Mouse (Mus musculus) frontal cortex, postnatal 10 days (tissue): ENCODE results near the gene Zfyve28.

Experiments used
- DNase-seq, 2 experiments: peaks; one replicate each; pipeline ENCODE4 v3.0.0; 2022; ENCODE audit warnings: low spot score in 2 of 2, mixed read lengths in 1 of 2

Gene Zfyve28

GRCm38 (mm10) chr5:34288154-34288716, at the start of gene Zfyve28, which contains the start of gene Cfap99:
Zfyve28 (minus strand) TSS chr5:34288449.
Cfap99 (plus strand) TSS chr5:34288600.
- DNase-seq: peak; percentile 94 to 95

- DNase-seq: peak; percentile 44 to 52
These were observed 48.7 kb upstream of the Zfyve28 start for GRCm38 (mm10) chr5:34336775-34337450.

GRCm38 (mm10) chr5:34336097-34336774, 48.0 kb upstream of the Zfyve28 start, which contains the start of gene Rnf4:
Rnf4 (plus strand) TSS chr5:34336289.
- peak; percentile 97 to 98 for DNase-seq

DNA sequence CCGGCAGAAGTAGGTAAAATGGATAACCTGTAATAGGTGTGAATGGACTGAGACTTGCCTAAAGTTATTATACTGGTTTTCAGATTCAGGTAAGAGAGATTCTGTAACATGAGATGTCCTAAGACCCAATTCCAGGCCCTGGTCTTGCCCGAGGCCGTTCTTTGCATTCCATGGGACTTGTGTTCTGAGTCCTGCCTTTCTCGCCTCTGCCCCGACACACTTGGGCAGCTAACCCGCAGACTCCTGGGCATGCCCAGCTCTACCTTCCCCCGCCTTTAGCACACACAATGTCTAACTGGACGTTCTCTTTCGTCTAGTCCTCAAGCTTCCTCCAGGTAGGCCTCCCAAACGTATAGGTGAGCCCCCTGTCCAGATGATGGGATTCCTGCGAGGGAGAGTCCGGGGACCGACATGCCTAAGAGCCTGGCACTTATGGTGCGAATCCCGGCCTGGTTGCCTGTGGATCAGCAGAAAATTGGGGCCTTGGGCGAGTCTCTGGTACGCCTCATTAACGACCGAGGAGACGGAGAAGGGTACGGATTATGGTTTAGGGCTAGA, 47.4 kb upstream of the Zfyve28 start:
- DNase-seq: no peak

- no peak for DNase-seq
These were observed 45.8 kb upstream of the Zfyve28 start for GRCm38 (mm10) chr5:34334081-34334480.

- DNase-seq: no peak
These were observed 41.9 kb upstream of the Zfyve28 start for GRCm38 (mm10) chr5:34330136-34330535.

DNA sequence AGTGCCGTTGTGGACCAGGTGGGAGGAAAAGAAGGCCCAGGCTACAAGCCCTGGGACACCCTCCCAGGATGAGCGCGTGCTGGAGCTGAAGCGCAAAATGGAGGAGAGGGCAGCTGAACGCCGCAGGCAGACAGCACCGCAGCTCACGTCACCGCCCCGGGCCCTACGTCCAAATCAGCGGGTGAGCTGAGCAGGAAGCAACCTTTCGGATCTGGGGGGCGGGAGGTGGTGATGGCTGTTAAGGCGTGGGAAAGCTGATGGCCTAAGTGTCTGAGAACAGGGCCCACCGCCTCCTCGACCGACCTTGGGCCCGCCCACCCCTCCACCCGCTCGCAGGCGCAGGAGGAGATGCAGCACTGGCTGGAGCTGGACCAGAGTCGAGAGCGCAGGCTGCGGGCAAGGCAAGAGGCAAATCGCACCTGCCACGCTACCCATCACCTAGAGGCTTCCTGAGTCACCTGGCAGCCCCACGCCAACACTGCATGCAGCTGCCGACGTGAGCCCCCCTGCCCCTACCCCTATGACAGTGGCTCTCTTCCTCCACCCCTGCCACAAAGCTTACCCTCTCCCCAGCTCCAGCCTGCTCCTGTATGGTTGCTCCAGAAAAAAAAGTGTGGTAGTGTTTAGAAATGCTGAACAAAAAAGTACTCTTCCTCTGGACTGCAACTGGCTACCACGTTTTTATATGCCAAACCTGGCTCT, 38.8 kb upstream of the Zfyve28 start:
- DNase-seq: peak; percentile 17 to 24

DNA sequence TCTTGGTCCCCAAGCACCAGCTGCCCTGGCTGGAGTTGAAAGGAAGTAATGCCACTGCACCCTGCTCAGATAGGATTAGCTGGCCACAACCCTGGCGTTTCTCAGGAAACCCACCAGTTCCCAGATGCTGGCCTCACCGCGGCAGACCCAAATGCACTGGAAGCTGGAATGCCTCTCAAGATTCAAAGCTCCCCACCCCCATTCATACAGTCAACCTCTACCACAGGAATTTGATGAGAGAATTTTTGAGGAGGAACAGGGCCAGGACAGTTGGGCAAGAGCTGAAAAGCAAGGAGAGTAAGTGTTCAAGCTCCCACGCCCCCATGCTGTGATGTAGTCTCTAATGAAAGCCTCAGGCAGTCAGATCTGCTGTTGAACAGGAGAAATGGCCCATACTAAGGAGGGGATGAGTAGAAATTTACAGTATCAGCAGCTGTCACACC, 38.0 kb upstream of the Zfyve28 start:
- DNase-seq: no peak

GRCm38 (mm10) chr5:34325286-34325685, 37.0 kb upstream of the Zfyve28 start:
- no peak for DNase-seq

DNA sequence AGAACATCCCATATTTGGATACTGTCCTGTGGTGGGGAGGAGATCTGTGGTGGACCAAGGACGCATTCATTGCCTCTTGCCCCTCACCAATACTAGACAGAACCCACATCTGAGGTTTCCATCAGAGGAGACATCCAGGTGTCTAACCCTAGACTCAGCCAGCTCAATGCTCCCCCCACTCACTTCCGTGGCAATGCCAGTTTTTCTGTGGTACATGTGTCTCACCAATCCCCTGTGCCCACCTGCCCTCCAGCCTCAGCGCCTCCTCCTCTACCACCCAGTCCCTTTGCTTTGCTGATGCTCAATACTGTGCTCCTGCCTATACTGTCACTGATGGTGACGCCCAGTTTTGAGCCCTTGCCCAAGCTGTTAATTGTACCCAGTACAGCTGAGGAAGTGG, 33.0 kb upstream of the Zfyve28 start:
- no peak for DNase-seq

DNA sequence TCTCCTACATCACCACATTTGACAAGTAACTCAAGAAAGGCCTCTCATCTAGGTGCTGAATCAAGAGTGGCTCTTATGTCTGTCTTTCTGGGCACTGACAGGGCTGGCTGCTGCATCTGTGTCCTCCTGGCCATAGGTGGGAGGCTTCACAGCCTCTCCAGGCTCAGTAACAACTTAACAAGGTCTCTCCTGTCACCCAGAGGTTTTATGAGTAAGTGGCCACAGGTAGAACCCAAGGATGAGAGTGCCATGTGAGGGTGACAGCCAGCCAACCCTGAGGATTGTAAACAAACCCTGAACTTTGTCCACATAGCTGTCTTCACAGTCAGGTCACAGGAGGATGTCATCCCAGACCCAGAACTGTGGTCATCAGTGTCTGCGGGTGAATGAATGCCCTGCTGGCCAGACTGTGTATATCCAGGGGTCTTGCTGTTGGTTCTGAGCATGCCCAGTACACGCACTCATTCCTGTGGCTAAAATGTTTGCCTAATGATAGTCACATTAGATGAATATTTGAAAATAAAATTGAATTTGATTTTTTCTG, 31.3 kb upstream of the Zfyve28 start:
- no peak for DNase-seq

- DNase-seq: no peak
These were observed 20.8 kb upstream of the Zfyve28 start for GRCm38 (mm10) chr5:34309016-34309415.

DNA sequence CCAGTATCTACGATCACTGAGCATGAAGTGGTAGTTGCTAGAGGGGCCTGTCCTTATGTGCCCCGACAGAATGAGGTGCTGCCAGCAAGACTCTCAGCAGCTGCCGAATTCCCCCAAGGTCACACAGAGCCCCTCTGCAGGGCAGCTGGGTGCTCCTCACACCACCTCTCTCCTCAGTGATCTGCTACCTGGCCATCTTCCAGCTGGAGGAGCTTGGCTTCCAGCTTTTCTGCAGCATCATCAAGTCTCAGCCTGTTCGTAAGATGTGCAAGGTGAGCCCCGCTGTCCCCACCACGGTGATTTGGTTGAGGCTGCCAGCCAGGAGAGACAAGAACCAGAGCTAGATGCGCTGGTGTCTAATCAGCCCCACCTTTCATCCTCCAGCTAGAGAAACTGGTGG, 14.1 kb upstream of the Zfyve28 start:
- no peak for DNase-seq

- no peak for DNase-seq
These were observed 10.8 kb upstream of the Zfyve28 start for GRCm38 (mm10) chr5:34298937-34299535.

GRCm38 (mm10) chr5:34298061-34298460, 9.8 kb upstream of the Zfyve28 start:
- DNase-seq: no peak

DNA sequence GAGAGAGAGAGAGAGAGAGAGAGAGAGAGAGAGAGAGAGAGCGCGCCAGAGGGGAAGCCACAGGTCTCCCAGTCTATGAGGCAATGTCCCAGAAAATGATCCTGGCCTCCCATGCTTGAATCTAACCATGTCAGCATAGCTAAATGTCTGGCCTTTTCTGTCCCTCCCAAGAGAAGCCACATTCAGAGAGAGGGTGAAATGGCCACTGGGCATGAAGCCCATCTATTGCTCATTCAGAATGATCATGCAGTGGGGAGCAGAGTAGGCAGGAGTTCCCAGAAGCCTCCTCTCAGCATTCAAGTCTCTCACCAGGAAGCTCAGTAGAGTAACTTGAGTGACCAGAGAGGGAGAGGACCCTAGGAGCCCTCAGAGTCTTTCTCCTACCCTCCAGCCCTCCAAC, 6.9 kb upstream of the Zfyve28 start:
- DNase-seq: no peak

GRCm38 (mm10) chr5:34294696-34295095, 6.4 kb upstream of the Zfyve28 start:
- no peak for DNase-seq

GRCm38 (mm10) chr5:34293363-34293762, 5.1 kb upstream of the Zfyve28 start:
- DNase-seq: no peak

DNA sequence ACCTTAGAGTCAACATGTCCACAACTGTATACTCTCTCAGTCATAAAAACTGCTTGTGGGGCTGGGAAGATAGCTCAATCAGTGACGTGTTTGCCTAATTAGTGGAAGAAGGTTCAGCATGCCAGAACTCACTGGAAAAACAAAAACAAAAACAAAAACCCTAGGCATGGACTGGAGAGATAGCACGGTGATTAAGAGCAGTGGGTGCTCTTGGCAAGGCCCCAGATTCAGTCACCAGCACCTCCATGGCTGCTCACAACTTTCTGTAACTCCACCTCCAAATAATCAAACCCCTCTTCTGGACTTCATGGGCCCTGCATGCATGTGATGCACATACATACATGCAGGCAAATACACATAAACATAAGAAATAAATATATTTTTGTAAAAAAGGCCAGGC, 1.0 kb upstream of the Zfyve28 start:
- no peak for DNase-seq

DNA sequence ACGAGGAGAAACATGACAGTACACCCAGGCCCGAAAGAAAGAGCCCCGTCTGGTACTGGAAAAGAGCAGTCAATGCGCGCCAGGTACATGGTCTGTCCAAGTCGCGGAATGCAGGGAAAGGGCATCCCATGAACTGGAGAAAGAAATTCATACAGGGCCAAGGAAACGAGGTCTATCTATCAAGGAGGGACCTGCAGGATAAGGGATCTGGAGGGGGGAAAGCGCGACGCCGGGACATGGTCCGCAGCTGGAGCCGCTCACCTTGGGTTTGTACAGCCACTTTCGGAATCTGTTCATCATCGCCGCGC, 457 bp downstream of the Zfyve28 start:
- DNase-seq: no peak
